Mouse (Mus musculus) stomach, postnatal 0 days (tissue): ENCODE results near the gene Fcgrt.

Source experiments
- CTCF ChIP-seq: IDR thresholded peaks from 2 replicates; pipeline ENCODE4 v1.5.1; 2016; ENCODE audit warnings: antibody characterized with exemption, low read depth, mild to moderate bottlenecking, moderate library complexity
- EP300 ChIP-seq: optimal IDR thresholded peaks from 2 replicates; pipeline ENCODE3; 2016; ENCODE audit warnings: antibody characterized with exemption

GRCm38 (mm10) chr7:45083300-45083890 is 20.3 kb downstream of the Fcgrt start:
- TF ChIP-seq CTCF (no peak), EP300 (no peak)
